Mouse (Mus musculus) lung, postnatal 0 days (tissue): ENCODE results near the gene Trim30b.
"Not testable (repeated sequence)": the region's sequence is repeated elsewhere in the genome, so short reads cannot be mapped to it uniquely, and the experiment has no call there.

Experiments used
- CTCF ChIP-seq: IDR thresholded peaks from 2 replicates; pipeline ENCODE4 v1.5.1; 2016; ENCODE audit warnings: antibody characterized with exemption, mild to moderate bottlenecking
- EP300 ChIP-seq: IDR thresholded peaks from 2 replicates; pipeline ENCODE4 v1.6.1; 2016; ENCODE audit warnings: antibody characterized with exemption, mild to moderate bottlenecking, control low read depth

GRCm38 (mm10) chr7:104348043-104348442 lies 21.6 kb downstream of the Trim30b start:
- TF ChIP-seq CTCF, EP300: not testable (repeated sequence)
